Mouse (Mus musculus) skeletal muscle tissue, adult 2 months (tissue): ENCODE measurements at regions not wholly inside any gene's neighbourhood (a gene's known extent, or its start where the extent isn't known, plus 50 kb on each side); places are given as distances from the start of the nearest gene placed in this dataset.
A peak's percentile ranks its signal among the peaks of the same experiment; 100 is the strongest.

Source experiments
- DNase-seq: peaks from one replicate; pipeline ENCODE4 v3.0.0-alpha.2; 2012; ENCODE audit warnings: low read depth, low spot score

GRCm38 (mm10) chr9:34280311-34281208, 205.1 kb upstream of the Kirrel3 start:
- no peak for DNase-seq

DNA sequence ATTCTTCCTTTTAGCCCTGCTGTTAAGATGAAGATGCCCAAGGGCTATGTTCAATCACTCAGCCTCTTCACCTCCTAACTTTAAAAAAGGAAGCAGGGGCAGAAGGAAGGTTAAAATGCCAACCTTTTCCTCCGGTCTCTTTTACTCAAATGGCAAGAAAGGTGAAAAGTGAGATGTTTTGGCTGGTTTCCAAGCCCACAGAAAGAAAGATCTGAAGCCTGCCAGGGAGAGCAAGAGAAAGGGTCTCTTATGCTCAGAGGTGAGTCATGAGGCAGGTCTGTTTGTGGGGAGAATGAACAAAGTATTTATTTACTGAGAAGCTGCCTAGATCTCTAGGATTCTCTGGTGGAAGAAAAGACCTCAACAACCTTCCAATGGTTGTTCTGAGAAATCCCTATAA, 162.1 kb upstream of the Kirrel3 start:
- no peak for DNase-seq

- DNase-seq = no peak
These were observed 157.0 kb upstream of the Kirrel3 start for GRCm38 (mm10) chr9:34328723-34329122.

DNA sequence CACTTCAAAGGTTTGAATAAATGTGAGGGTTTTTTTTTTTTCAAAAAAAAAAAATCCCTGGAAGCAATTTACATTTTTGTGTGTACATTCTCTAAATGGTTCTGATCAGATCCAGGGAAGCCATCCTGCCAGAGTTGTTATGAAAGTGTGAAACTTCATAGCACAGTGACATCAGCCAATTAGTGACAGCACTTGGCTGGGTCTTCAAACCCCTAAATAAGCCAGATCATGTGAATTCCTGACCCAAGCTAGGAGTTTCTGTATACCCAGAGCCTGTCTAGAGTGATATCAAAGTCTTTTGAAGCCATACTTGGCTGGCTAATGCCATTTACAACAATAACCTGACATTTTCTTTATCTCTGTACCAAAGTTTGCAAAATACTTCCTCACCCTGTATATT, 151.6 kb upstream of the Kirrel3 start:
- DNase-seq = peak; percentile 6

DNA sequence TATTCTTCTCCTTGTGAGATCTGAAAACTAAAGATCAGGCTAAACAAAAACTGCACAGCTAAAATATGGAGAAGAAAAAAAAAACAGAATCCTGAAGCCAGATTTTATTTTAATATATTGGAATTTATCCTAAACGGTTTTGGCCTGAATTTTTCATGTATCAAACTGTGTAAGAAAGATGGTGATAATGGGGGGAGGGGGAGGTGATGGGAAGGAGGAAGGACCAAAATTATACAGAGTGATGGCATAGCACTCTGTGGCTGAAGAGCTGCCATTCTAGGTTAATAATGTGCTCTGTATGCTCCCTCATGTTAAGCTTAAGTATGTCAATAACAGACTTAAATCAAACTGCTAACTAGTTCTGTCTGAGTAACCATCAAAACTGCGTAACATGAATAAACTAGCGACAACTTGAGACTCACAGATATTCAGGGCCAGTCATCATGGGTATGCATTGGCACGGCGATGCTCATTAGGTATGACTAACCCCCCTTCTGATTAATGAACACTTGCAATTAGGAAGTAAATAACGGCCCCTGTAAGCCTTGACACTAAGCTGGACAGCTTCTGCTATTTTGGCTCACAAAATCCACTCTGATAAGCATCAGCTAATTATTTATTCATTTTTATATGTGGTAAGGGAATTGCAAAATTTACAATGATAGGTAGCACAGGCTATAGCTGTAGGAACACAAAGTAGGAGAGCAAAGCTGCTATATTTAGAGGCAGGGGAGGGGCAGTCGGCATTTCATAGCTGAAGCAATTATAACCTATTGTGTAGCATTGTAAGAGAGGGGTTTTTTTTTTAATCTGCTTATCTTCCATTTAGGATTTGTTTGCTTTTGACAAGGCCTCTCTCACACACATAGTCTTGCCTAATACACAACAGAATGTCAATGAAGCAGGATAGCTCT, 150.9 kb upstream of the Kirrel3 start:
- DNase-seq = no peak

- no peak for DNase-seq
These were observed 137.3 kb upstream of the Kirrel3 start for GRCm38 (mm10) chr9:34348442-34348841.

- DNase-seq = no peak
These were observed 135.7 kb upstream of the Kirrel3 start for GRCm38 (mm10) chr9:34349997-34350396.

DNA sequence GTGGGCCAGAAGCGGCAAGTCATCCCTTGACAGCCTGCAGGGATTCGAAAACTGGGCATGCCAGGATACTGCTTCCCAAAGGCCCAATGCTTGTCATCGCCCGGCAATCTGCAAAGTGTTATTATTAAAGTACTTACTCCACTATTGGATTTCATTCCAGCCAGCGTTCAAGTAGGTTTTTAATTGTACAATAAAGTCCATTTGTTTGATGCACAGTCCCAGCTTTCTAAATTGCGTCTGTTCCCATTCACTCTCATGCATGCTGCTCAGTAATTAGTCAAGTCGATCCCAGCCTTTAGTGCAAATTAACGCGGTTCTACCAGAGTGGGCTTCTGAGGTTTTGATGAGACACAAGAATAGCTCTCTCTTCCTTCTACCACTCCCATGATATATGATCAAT, 131.9 kb upstream of the Kirrel3 start:
- DNase-seq = no peak

- DNase-seq = no peak
These were observed 130.9 kb upstream of the Kirrel3 start for GRCm38 (mm10) chr9:34354723-34355316.

GRCm38 (mm10) chr9:34370686-34371398, 114.9 kb upstream of the Kirrel3 start:
- DNase-seq = no peak

DNA sequence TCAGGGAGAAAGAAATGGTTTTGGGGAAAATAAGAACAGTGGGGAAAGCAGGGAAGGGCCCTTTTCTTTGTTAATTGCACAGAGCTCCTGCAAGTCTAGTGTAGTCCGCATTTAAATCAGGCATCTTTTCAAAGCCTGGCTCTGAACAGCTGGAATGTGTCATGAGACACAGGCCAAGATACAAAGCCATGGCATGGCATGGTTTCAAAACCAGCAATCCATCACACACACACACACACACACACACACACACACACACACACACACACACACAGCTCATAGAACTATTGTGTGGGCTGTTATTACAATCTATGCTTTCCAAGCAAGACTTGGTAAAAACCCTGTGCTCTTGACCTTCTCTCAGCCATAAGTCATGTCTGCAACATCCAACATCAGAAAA, 110.5 kb upstream of the Kirrel3 start:
- no peak for DNase-seq

DNA sequence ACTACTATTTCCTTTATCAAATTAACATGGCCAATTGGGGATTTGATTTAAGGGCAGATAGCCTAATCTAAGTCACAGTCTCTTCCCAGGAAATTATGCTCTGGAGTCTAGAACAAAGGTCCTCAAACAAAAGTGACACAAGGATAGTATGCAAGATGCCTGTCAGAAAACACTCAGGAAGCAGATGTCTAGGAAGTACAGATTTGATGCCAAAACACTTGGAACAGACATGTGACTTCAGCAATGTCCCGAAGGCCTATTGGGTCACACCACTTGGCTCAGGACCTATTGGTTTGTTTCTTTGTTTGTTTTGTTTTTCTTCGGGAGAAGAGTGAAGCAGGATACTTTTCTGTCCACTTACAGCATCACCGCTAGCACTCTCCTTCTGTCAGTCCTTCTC, 105.7 kb upstream of the Kirrel3 start:
- peak; percentile 24 for DNase-seq

- peak; percentile 18 for DNase-seq
These were observed 104.1 kb upstream of the Kirrel3 start for GRCm38 (mm10) chr9:34381601-34382000.

- no peak for DNase-seq
These were observed 103.5 kb upstream of the Kirrel3 start for GRCm38 (mm10) chr9:34382208-34382607.

GRCm38 (mm10) chr9:34386071-34386470, 99.6 kb upstream of the Kirrel3 start:
- no peak for DNase-seq

GRCm38 (mm10) chr9:34393042-34393441, 92.7 kb upstream of the Kirrel3 start:
- DNase-seq = no peak

DNA sequence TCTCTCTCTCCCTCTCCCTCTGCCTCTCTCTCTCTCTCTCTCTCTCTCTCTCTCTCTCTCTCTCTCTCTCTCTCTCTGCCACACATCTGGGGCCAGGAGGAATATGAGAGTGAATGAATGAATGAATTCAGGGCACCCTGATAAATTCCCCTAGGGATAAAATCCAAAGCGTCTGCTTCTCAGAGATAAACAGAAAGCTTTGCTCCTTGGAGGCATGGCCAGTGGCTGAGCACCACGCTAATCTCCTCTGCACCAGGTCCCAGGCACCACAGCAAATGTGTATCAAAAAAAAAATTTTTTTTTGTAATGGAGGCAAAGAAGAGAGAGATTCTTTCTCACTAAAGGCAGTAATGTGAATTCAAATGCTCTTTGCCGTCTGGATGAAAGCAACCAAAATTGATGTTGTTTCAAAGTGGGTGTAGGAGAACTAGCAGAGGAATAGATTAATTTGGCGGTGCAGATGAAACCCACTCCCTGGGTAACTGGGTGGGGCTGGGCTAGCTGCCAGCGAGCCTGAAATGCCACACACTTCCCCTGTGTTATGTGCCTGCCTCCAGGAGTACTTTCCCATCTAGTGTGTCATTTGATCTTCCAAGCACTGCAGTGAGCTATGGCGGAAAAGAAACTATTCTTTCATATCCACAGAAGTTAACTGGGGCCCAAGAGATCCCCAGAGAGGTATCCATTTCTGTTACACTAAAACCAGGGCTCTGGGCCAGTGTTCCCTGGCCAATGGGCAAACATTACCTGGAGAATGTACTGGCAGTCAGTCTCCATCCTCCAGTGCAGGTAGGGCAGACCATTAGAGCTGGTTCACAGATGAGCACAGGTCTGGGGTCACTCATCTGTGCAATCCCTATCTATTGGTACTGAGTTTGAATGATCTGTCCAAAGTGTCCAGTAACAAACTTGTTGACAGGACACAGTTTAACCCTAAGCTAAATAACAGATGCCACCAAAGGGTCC, 89.6 kb upstream of the Kirrel3 start:
- no peak for DNase-seq

DNA sequence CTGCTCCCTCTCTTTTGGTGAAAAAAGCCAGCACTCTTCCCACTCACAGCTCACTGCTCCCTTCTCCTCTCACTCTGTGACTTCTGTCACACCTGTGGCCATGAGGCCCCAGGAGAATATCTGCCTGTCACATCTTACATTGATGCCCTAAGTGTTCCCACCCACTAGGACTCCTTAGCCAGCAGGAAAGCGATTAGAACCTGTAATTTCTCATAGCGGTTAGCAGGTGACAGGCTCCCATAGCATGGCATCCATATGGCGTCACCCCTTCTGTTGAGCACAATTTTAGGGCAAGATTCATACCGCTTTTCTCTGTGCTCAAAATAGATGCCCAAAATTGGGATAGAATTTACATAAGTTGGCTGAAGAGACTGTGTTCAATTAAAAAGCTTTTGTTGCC, 74.0 kb upstream of the Kirrel3 start:
- no peak for DNase-seq

DNA sequence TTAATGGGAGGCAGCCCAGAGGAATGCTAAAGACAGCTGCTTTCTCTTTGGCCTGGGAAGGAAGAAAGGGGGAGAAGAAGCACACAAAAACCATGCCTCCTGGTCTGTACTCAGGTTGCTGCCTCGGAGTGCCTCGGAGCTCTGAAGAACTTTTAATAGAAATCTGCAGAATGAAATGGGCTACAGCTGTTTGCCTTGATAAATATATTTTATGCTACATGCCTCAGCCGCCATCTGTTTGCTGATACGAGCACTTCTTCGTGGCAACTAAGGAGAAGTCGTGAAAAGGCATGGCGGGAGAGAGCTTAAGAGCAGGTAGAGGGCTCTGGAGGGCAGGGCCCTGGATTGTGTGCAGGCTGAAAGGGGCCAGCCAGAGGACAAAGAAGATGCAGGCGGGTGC, 69.5 kb upstream of the Kirrel3 start:
- DNase-seq = no peak

- DNase-seq = no peak
These were observed 67.6 kb upstream of the Kirrel3 start for GRCm38 (mm10) chr9:34418100-34418499.
